Mouse (Mus musculus) frontal cortex, postnatal 36 days (tissue): ENCODE results near the gene Msi2.

Experiments
- DNase-seq, 2 experiments: peaks; one replicate each; pipeline ENCODE4 v3.0.0; 2022; ENCODE audit warnings: low spot score in 2 of 2

Msi2 gene

DNA sequence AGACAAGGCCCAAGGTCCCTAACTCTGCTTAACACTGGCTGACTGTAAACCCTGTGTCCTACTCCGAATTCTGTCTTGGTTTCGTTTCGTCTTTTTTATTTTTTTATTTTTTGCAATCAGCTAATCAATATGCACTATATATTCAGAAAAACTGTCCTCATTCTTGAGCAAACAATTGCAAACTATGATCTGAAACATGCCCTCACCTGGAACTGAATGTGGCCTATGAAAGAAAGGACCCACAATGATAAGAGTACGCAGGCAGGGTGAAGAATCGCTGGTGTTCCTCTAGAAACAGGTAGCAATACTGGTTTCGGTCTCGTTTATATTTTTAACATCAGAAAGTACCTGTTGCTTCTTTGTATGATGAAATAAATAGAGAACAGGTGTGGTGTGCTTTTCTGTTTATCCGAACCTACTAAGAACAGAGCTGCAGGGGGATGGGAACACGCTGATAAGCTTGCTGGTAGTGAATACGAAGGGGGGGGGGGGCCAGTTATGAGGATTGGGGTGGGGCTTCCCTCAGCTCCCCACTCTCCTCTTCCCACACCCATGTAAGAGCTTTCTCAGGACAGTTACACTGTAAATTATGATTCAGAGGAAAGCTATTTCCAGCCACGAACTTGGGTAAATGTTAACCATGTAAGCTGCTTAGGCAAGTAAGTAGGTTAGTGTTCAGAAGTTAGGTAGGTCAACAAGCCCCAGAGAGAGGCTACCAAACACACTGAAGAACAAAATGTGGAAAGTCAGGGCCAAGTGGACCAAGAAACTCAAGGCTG is 103.6 kb downstream of the Msi2 start:
- no peak for DNase-seq

- no peak for DNase-seq
Observed at GRCm38 (mm10) chr11:88613771-88614526, 104.4 kb downstream of the Msi2 start.

DNA sequence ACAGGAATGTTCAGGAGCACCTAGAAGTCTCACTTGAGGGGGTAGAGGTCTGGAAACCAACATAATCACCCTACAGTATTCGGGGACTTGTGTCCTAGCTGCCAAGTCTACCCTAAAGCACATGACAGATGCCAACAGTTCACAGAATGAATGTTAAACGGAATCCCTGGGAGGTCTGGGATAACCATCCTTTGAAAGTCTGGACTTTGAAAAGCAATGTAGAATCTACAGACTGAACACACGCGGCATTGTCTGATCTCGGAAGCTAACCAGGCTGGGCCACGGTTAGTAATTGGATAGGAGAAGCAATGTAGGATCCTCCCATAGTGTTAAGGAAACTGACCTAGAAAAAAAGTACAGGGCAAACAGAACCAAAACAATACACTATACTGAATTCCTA is 105.3 kb downstream of the Msi2 start:
- DNase-seq, result no peak

DNA sequence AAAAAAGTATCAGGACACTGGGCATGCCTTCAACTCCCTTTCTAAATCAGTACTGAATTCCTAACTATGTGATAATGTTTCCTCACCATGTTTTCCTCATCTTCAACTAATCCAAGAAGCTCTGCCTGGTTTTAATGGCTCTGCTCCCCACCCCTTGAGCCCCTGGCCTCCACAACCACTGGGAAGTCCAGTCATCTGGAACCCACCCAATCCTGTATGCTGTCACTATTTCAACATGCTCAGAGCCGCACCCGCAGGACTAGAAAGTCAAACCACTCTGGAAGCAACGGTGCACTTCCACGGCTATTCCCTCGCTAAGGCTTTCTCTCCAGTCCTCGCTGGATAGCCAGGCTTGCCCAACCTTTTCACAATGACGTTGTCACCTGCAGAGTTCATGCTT is 106.2 kb downstream of the Msi2 start:
- no peak for DNase-seq

DNA sequence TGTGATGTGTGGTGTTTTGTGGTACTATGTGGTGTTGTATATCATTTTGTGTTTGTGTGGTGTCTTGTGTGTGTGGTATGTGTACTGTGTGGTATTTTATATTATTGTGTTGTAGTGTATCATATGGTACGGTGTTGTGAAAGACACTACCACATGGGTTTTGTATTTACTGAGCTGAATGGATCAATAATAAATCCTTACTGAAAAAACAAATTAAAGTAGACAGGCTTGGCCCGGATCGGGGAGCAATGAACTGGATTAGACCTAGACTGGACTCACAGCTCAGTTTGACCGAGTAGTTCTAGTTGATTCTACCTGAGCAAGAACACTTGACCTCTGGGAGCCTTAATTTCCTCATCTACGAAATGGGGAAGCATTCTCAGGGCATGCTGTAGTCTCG is 107.5 kb downstream of the Msi2 start:
- DNase-seq, result no peak

DNA sequence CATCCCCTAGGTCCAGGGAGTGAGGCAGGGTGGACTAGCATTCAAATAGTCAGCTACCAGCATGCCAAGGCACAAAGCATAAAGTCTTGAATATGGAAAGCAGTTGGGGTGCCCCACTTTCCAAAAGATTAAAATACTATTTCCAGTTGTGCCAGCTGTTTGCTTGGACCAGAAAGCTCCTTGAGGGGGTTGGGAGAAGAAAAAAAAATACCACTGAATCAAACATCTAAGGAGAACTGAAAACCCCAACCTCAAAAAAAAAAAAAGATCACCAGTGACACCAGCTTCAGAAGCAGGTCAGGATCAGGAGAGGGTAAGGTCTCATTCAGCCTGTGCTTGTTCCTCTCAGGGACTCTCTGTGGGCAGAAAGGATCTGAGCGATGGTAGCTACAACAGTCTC is 108.2 kb downstream of the Msi2 start:
- no peak for DNase-seq

DNA sequence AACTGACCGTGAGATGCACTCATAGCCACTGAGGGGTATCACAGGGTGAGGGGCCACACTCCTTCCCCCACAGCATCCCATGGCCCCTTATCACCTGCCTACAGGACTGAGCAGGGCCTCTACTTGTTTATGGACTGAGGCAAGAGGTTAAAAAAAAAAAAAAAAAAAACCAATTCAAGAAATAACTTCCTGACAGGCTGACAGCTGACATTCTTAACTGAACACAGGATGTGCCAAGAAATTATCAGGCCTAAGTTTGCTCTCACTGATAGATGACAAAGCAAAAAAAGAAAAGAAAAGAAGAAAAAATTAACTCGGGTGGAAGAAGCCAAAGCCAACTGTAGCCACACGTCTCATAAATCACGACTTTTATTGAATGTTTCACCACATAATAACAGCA is 109.7 kb downstream of the Msi2 start:
- no peak for DNase-seq

- DNase-seq, result peak in 1 of 2 experiments; percentile 30
Observed at GRCm38 (mm10) chr11:88607725-88608383, 110.5 kb downstream of the Msi2 start.

DNA sequence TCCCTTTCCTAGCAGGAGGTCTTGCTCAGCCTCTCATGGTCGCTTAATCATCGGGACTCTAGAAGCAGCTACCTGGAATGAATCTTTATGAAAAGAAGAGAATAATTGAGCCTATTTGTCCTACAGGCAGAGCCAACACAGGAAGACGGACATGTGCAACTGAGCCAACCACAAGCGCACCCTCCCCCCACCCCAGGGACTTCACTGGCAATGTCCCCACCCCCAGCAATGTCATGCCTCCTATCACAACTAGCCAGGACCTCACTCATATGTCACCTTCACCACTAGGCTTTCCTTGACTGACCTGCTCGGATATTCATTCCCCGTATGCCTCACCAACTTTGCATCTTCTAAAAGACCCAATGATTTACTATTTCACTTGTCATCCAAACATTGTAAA is 112.5 kb downstream of the Msi2 start:
- DNase-seq, result no peak

DNA sequence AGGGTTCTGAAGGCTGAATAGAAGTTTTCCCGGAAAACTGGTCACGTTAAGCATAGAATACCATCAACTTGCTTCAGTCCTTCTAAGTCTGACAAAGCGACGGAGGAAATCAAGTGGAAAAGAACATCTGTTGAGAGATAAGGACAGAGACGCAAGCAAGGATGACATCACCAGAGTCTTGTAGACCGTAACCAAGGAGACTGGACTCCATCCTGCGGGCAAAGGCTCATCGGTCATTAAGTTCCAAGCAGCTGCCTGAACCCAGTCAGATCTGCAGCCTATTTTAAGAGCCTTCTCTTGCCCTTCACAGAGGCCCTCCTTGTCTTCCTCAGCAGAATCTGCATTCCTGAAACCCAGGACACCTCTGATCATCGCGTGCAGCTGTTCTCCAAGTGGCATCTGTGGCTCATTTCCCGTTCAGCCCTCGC is 113.2 kb downstream of the Msi2 start:
- no peak for DNase-seq

- DNase-seq, result no peak
Observed at GRCm38 (mm10) chr11:88604635-88605034, 113.7 kb downstream of the Msi2 start.

- DNase-seq, result no peak
Observed at GRCm38 (mm10) chr11:88603366-88603765, 114.9 kb downstream of the Msi2 start.

- no peak for DNase-seq
Observed at GRCm38 (mm10) chr11:88602471-88603120, 115.7 kb downstream of the Msi2 start.

GRCm38 (mm10) chr11:88600194-88600593 is 118.1 kb downstream of the Msi2 start:
- no peak for DNase-seq

- DNase-seq, result peak in 1 of 2 experiments; percentile 45
Observed at GRCm38 (mm10) chr11:88599332-88600130, 118.8 kb downstream of the Msi2 start.

DNA sequence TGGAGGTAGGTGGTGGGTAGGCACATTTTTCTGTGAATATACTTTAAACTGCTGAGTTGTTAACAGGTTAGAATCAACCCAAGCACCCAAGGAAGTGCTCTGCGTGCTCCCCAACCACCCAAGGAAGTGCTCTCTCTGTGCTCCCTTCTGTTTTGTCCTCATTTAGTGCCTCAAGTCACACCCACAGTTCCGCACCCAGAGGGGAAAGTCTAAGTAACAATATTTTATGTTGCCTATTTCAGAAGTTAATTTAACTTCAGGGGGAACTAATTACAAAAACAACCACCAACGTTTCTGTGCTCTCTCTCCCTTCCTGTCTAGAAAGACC is 119.5 kb downstream of the Msi2 start:
- no peak for DNase-seq

DNA sequence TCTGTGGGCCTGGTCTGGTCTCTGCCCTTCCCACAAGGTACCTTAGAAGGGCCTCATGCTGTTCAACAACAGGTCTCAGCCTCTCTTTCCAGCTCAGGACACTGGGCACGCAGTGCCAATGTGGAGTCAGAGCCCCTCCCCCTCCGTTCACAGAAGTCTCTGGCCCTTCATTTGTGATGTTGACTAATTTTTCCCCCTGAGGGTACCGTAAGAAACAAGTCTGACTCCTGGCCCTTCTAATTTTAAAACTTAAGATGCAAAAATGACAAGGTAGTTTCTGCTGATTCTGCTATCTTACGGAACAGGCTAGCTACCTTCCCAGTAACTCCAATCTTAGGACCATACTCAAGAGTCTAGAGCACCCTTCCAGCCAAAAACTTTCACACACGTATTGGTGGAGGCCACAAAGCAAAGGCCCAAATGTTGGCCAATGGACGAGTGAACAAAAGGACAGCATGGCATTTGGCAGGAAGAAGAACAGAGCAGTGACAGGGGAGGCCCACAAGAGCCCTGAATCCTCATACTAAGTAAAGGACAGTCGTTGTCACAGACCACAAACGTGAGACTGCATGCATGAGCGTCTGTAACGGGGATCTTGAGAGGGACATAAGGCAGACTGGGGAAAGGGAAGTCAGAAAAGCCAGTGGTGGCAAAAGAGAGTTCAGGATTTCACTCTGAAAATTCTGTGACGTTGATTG is 120.0 kb downstream of the Msi2 start:
- DNase-seq, result no peak

GRCm38 (mm10) chr11:88595616-88596015 is 122.7 kb downstream of the Msi2 start:
- no peak for DNase-seq

- no peak for DNase-seq
Observed at GRCm38 (mm10) chr11:88594804-88595611, 123.3 kb downstream of the Msi2 start.

- DNase-seq, result no peak
Observed at GRCm38 (mm10) chr11:88594010-88594409, 124.3 kb downstream of the Msi2 start.
